Mouse (Mus musculus) neural tube, embryonic 11.5 days (tissue): ENCODE results near the gene Vma21. TPM values are rescaled to one million over a fixed set of nuclear protein-coding genes. Genes with fewer than 3 reads are reported as not detected.

Experiments used
- ATAC-seq: fragments of 200-750 bp; cut with Nextera tagmentation; 2 replicates; pipeline ENCODE4 v1.8.0; 2017; ENCODE audit warnings: moderate number of reproducible peaks, mild to moderate bottlenecking, moderate TSS enrichment, moderate library complexity; ENCODE audit not compliant: insufficient read depth, low FRiP score, low TSS enrichment
- DNase-seq: peaks from one replicate; pipeline ENCODE4 v3.0.0-alpha.2; 2015; ENCODE audit warnings: low spot score
- H3K27ac ChIP-seq: fragments of 300-500 bp; sonication (generic); 2 replicates; pipeline ENCODE4 v1.5.1; 2014; ENCODE audit warnings: low read depth, mild to moderate bottlenecking, low read length
- H3K27me3 ChIP-seq: fragments of 300-500 bp; sonication (generic); 2 replicates; pipeline ENCODE4 v1.6.1; 2014; ENCODE audit warnings: mild to moderate bottlenecking, low read length, mixed read lengths; ENCODE audit not compliant: control insufficient read depth, insufficient read depth
- H3K36me3 ChIP-seq: fragments of 300-500 bp; sonication (generic); 2 replicates; pipeline ENCODE4 v1.6.1; 2014; ENCODE audit warnings: mild to moderate bottlenecking, low read length, moderate library complexity, mixed read lengths; ENCODE audit not compliant: control insufficient read depth, insufficient read depth
- H3K4me1 ChIP-seq: fragments of 300-500 bp; sonication (generic); 2 replicates; pipeline ENCODE4 v1.6.1; 2014; ENCODE audit warnings: low read length, mixed read lengths; ENCODE audit not compliant: control insufficient read depth, insufficient read depth
- H3K4me2 ChIP-seq: fragments of 300-500 bp; sonication (generic); 2 replicates; pipeline ENCODE4 v1.6.1; 2014; ENCODE audit warnings: low read depth, mild to moderate bottlenecking, moderate library complexity
- H3K4me3 ChIP-seq: fragments of 300-500 bp; sonication (generic); 2 replicates; pipeline ENCODE4 v1.5.1; 2014; ENCODE audit warnings: low read depth, low read length
- H3K9ac ChIP-seq: fragments of 300-500 bp; sonication (generic); 2 replicates; pipeline ENCODE4 v1.6.1; 2014; ENCODE audit warnings: mild to moderate bottlenecking, low read length
- H3K9me3 ChIP-seq: fragments of 300-500 bp; sonication (generic); 2 replicates; pipeline ENCODE4 v1.6.1; 2016; ENCODE audit warnings: low read length; ENCODE audit not compliant: control insufficient read depth
- WGBS: fragments of 180-500 bp; shearing (Covaris S2); extraction: QIAGEN DNeasy Blood & Tissue Kit; methylation state at CpG from one replicate; pipeline ENCODE4 v1.1.7; 2014; 5-methylcytosine and 5-hydroxymethylcytosine counted together
- polyA plus RNA-seq: library from polyadenylated mRNA; unstranded; fragments of >200 nt; fragmentation: Nextera tagmentation; extraction: Ambion mirVana; gene quantifications from 2 replicates; pipeline ENCODE4 v1.2.1, GENCODE M21; 2014

The Vma21 gene
- polyA plus RNA-seq, 1 experiment from 2014 or later: 32.0 TPM

DNA sequence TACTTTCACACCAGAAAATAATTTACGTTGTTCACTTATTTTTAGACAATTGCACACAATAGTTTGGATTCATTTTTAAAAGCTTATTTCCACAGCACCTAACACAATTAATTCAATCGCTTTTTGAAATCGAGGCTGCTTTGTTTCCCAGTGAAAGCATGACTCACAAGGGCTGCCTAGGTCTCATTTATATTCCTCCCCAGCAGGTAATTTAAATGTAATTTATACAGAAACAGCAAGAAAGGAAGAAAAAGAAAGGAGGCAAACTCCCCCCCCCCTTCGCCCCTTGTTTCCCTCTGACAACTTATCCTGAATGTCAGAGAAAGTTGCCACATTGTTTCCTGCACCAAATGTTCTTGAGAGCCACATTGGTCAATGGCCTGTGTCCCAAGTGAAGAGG, 23.2 kb downstream of the Vma21 start:
- no peak for ATAC-seq
- H3K9ac ChIP-seq: no peak overlapping the region
- no peak overlapping the region for H3K4me2 ChIP-seq
- no peak overlapping the region for H3K27ac ChIP-seq
- no peaks in the 10 kb centered on the region for H3K4me1 ChIP-seq
- no peak overlapping the region for H3K4me3 ChIP-seq
- H3K36me3 ChIP-seq: no peaks in the 10 kb centered on the region
- no peak for DNase-seq
- WGBS: 61% methylated on average over 4 of the region's 4 CpGs
- H3K9me3 ChIP-seq: no peaks in the 10 kb centered on the region
- no peaks in the 10 kb centered on the region for H3K27me3 ChIP-seq

DNA sequence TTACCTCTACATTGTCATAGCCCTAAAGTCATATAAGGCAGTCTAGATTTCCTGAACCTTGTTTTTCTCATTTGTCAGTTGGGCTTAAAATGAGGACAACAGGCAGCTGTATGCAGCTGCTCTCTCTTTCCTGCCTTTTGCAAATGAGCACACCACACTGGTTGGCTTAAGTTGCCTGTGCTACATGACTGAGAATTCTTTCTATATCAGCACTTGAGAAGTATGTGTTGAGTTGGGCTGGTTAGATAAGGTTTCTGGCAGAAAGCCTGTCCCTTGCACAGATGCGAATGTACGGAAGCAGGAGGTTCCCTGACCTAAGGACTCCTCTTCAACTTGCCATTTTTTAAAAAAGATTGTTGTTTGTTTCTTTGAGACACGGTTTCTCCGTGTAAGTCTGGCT, 31.0 kb downstream of the Vma21 start:
- Histone ChIP-seq H3K27ac (no peak overlapping the region), H3K4me2 (no peak overlapping the region), H3K9me3 (no peaks in the 10 kb centered on the region), H3K4me1 (no peaks in the 10 kb centered on the region), H3K27me3 (no peaks in the 10 kb centered on the region), H3K4me3 (no peak overlapping the region), H3K36me3 (no peaks in the 10 kb centered on the region), H3K9ac (no peak overlapping the region)
- no peak for DNase-seq
- no peak for ATAC-seq
- WGBS: 87% methylated on average over 4 of the region's 4 CpGs

DNA sequence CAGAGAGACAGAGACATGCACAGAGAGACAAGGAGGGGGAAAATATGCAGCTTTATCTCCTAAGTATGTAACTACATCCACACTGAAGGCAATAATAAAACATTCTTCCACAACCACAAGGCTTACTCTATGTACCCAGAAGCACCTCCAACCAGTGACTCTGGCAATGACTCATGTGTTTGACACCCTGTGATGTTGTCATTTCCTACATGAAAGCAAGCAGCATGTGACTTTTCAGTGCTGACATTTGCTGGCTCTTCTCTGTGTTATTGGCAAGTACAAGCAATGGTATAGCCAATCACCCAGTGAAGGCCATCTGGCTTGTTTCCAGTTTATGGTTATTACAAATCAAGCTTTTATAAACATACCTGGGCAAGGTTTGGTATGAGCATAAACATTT, 38.1 kb downstream of the Vma21 start:
- no peak overlapping the region for H3K27ac ChIP-seq
- ATAC-seq (no peak), DNase-seq (no peak)

More for the DNA sequence above, 38.1 kb downstream of the Vma21 start:
- H3K9ac ChIP-seq: no peak overlapping the region
- no peaks in the 10 kb centered on the region for H3K9me3 ChIP-seq
- H3K4me1 ChIP-seq: no peaks in the 10 kb centered on the region
- H3K4me3 ChIP-seq: no peak overlapping the region
- H3K4me2 ChIP-seq: no peak overlapping the region
- no peaks in the 10 kb centered on the region for H3K36me3 ChIP-seq
- no peaks in the 10 kb centered on the region for H3K27me3 ChIP-seq

Other genes with a start within 250 kb of the Vma21 start
- 0.11 and 0.61 TPM in 2 replicates for gene Gpr50, start 152.3 kb upstream of the Vma21 start, polyA plus RNA-seq
- 0.21 and 0.37 TPM in 2 replicates for gene Gm1141, start 105.1 kb downstream of the Vma21 start, polyA plus RNA-seq
- gene Prrg3, start 146.7 kb downstream of the Vma21 start, polyA plus RNA-seq: 7.8 and 8.6 TPM in 2 replicates
- not detected in 2 replicates for gene Fate1, start 157.1 kb downstream of the Vma21 start, polyA plus RNA-seq
- 0.09 TPM in 1 of 2 replicates, not detected in the other for gene Cnga2, start 175.9 kb downstream of the Vma21 start, polyA plus RNA-seq